Mouse (Mus musculus) kidney, embryonic 16.5 days (tissue): ENCODE data around the gene Fam229b. TPM values are rescaled to one million over a fixed set of nuclear protein-coding genes. Genes with fewer than 3 reads are reported as not detected.

ENCODE experiments used
- ATAC-seq: fragments of 200-750 bp; cut with Nextera tagmentation; 2 replicates; pipeline ENCODE4 v1.8.0; 2017; ENCODE audit warnings: moderate TSS enrichment; ENCODE audit not compliant: low FRiP score, low TSS enrichment
- H3K27ac ChIP-seq: fragments of 300-500 bp; sonication (generic); 2 replicates; pipeline ENCODE4 v1.5.1; 2014; ENCODE audit warnings: low read length
- H3K27me3 ChIP-seq: fragments of 300-500 bp; sonication (generic); 2 replicates; pipeline ENCODE4 v1.6.1; 2014; ENCODE audit warnings: low read length, control low read depth, mixed read lengths; ENCODE audit not compliant: insufficient read depth
- H3K36me3 ChIP-seq: fragments of 300-500 bp; sonication (generic); 2 replicates; pipeline ENCODE4 v1.6.1; 2014; ENCODE audit warnings: low read length, control low read depth, mixed read lengths; ENCODE audit not compliant: insufficient read depth
- H3K4me1 ChIP-seq: fragments of 300-500 bp; sonication (generic); 2 replicates; pipeline ENCODE4 v1.6.1; 2014; ENCODE audit warnings: low read length, control low read depth, mixed read lengths; ENCODE audit not compliant: insufficient read depth
- H3K4me2 ChIP-seq: fragments of 300-500 bp; sonication (generic); replicated peaks from 2 replicates; pipeline ENCODE4 v1.6.1; 2014; ENCODE audit warnings: low read depth, low read length
- H3K4me3 ChIP-seq: fragments of 300-500 bp; sonication (generic); 2 replicates; pipeline ENCODE4 v1.5.1; 2014; ENCODE audit warnings: mild to moderate bottlenecking, low read length
- H3K9ac ChIP-seq: fragments of 300-500 bp; sonication (generic); replicated peaks from 2 replicates; pipeline ENCODE4 v1.6.1; 2014; ENCODE audit warnings: low read length
- H3K9me3 ChIP-seq: fragments of 300-500 bp; sonication (generic); 2 replicates; pipeline ENCODE4 v1.6.1; 2016; ENCODE audit warnings: low read length, control low read depth
- WGBS: fragments of 180-500 bp; shearing (Covaris S2); extraction: QIAGEN DNeasy Blood & Tissue Kit; methylation state at CpG from one replicate; pipeline ENCODE4 v1.1.7; 2014; 5-methylcytosine and 5-hydroxymethylcytosine counted together
- polyA plus RNA-seq: library from polyadenylated mRNA; unstranded; fragments of >200 nt; fragmentation: Nextera tagmentation; extraction: Ambion mirVana; gene quantifications from 2 replicates; pipeline ENCODE4 v1.2.1, GENCODE M21; 2015

Gene Fam229b
- polyA plus RNA-seq, 1 experiment from 2014 or later = 10.5 TPM

DNA sequence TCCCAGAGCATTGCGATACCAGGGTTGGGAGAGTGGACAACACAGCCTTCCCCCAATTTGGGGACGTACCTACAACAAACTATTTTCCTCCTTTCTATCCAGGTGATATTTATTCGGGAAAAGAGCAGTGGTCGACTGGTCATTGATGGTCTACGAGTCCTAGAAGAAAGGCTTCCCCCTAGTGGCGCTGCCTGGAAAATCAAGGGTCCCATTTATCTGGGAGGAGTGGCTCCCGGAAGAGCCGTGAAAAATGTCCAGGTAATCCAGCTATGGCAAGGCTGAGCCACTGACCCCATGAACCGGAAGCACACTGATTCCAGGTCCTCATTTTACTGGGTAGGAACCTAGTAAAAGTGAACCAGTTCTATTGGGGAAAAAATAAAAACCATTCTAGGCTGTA lies 36.7 kb downstream of the Fam229b start:
- Histone ChIP-seq H3K9me3 (0 out of 2 replicates have a peak, but pooled peaks cover 6% of the 10 kb centered on the region), H3K4me1 (no peaks in the 10 kb centered on the region), H3K27me3 (no peaks in the 10 kb centered on the region), H3K27ac (no peak overlapping the region), H3K4me2 (no peak overlapping the region), H3K36me3 (peaks cover 36% of the 10 kb centered on the region), H3K4me3 (no peak overlapping the region), H3K9ac (no peak overlapping the region)
- ATAC-seq = no peak
- 90% methylated on average over 9 of the region's 9 CpGs for WGBS

- H3K4me2 ChIP-seq = no peak overlapping the region
- no peak overlapping the region for H3K9ac ChIP-seq
- no peaks in the 10 kb centered on the region for H3K4me1 ChIP-seq
- H3K27ac ChIP-seq = no peak overlapping the region
- peaks cover 33% of the 10 kb centered on the region for H3K36me3 ChIP-seq
- no peaks in the 10 kb centered on the region for H3K27me3 ChIP-seq
- ATAC-seq = no peak
- no peaks in the 10 kb centered on the region for H3K9me3 ChIP-seq
- 79% methylated on average over 4 of the region's 4 CpGs for WGBS
- H3K4me3 ChIP-seq = no peak overlapping the region
Observed at GRCm38 (mm10) chr10:39072048-39072447, 61.7 kb downstream of the Fam229b start.

Other genes with a start within 250 kb of the Fam229b start
- 72.3 and 78.7 TPM in 2 replicates for gene Lama4, start 168.4 kb downstream of the Fam229b start, polyA plus RNA-seq
- 16.1 and 17.5 TPM in 2 replicates for gene Tube1, start 62 bp upstream of the Fam229b start, polyA plus RNA-seq
- gene Ccn6, start 29.9 kb upstream of the Fam229b start, polyA plus RNA-seq = 0.36 and 0.46 TPM in 2 replicates
- gene Fyn, start 234.9 kb upstream of the Fam229b start, polyA plus RNA-seq = 22.4 and 26.1 TPM in 2 replicates